8 mouse cellular contexts compared by ENCODE assay signal in genomic region chr1:135544504-135545146, GRCm38 (mm10).
DNase-seq lines count a peak whose midpoint lies in the region; ATAC-seq and TF ChIP-seq lines count a peak whose summit lies in the region.

No protein-coding gene starts in this region.

- H3K9me3 ChIP-seq in E14TG2a.4 (ENCODE audit: low read length): peaks cover 16% of the 10 kb centered on the region
- no peaks in the 10 kb centered on the region for H3K9me3 ChIP-seq in heart, embryonic 15.5 days (replicated peaks)
- no peaks in the 10 kb centered on the region for H3K9me3 ChIP-seq in lung, embryonic 14.5 days (ENCODE audit: low read depth, low read length)

- peak; percentile 44 for TF ChIP-seq CTCF in E14TG2a.4 (conservative IDR thresholded peaks at IDR 0.05; ENCODE audit: low read length)
- TF ChIP-seq CTCF in bone marrow, adult 2 months (IDR thresholded peaks at IDR 0.05; ENCODE audit: control insufficient read depth, insufficient read depth, low read length): peak; percentile 80
- peak; percentile 95 for TF ChIP-seq CTCF in lung, embryonic 14.5 days (IDR thresholded peaks at IDR 0.05; ENCODE audit: low read depth)

- H3K4me2 ChIP-seq in heart, embryonic 15.5 days: no peak overlapping the region
- no peak overlapping the region for H3K4me2 ChIP-seq in lung, embryonic 14.5 days

- no peak for ATAC-seq in heart, embryonic 15.5 days (replicated peaks; ENCODE audit: insufficient number of reproducible peaks, insufficient read depth, low FRiP score, low read depth)
- 0 out of 2 replicates have a peak, but pooled peaks have one; percentile 39 for ATAC-seq in lung, embryonic 14.5 days (ENCODE audit: insufficient read depth)
- ATAC-seq in neutrophil, adult 5-6 weeks (ENCODE audit: extremely low read depth, insufficient number of reproducible peaks, low FRiP score, poor library complexity, severe bottlenecking): 0 out of 2 replicates have a peak, but pooled peaks have one; percentile 28

- H3K27ac ChIP-seq in bone marrow, adult 2 months (ENCODE audit: control insufficient read depth, insufficient read depth, low read depth, low read length, poor library complexity): no peak overlapping the region
- H3K27ac ChIP-seq in heart, embryonic 15.5 days: 0 out of 2 replicates have a peak overlapping the region, but pooled peaks have one; percentile 35
- H3K27ac ChIP-seq in lung, embryonic 14.5 days (ENCODE audit: low read depth): no peak overlapping the region

- 0 out of 2 replicates have a peak, but pooled peaks cover 3% of the 10 kb centered on the region for H3K27me3 ChIP-seq in E14TG2a.4 (ENCODE audit: insufficient read depth, low read length)
- no peaks in the 10 kb centered on the region for H3K27me3 ChIP-seq in heart, embryonic 15.5 days
- no peaks in the 10 kb centered on the region for H3K27me3 ChIP-seq in lung, embryonic 14.5 days (ENCODE audit: insufficient read depth, low read length)

- no peaks in the 10 kb centered on the region for H3K36me3 ChIP-seq in E14TG2a.4 (ENCODE audit: insufficient read depth, low read length)
- H3K36me3 ChIP-seq in heart, embryonic 15.5 days: no peaks in the 10 kb centered on the region
- H3K36me3 ChIP-seq in lung, embryonic 14.5 days (ENCODE audit: insufficient read depth): no peaks in the 10 kb centered on the region

- peak; percentile 23 for DNase-seq in fat pad, adult 2 months (ENCODE audit: extremely low read depth, low read depth, low spot score)
- peak; percentile 50 for DNase-seq in large intestine, adult 2 months (ENCODE audit: low read depth, low spot score)
- DNase-seq in lung, embryonic 14.5 days: peak; percentile 97
- DNase-seq in thymus, postnatal 0 days (ENCODE audit: low spot score): peak; percentile 83

- WGBS in bone marrow, adult 2 months: 40% methylated on average over 16 of the region's 16 CpGs
- 36% methylated on average over 16 of the region's 16 CpGs for WGBS in heart, embryonic 15.5 days
- 38% methylated on average over 16 of the region's 16 CpGs for WGBS in large intestine, adult 2 months
- 43% methylated on average over 16 of the region's 16 CpGs for WGBS in lung, embryonic 14.5 days

- TF ChIP-seq POLR2A in bone marrow, adult 2 months (IDR thresholded peaks at IDR 0.05; ENCODE audit: borderline replicate concordance, control insufficient read depth, low read depth, low read length): no peak

- peaks cover 19% of the 10 kb centered on the region for H3K4me1 ChIP-seq in E14TG2a.4 (replicated peaks; ENCODE audit: low read depth, low read length)
- H3K4me1 ChIP-seq in bone marrow, adult 2 months (ENCODE audit: control insufficient read depth, insufficient read depth, low read length): no peaks in the 10 kb centered on the region
- H3K4me1 ChIP-seq in heart, embryonic 15.5 days (replicated peaks): peaks cover 50% of the 10 kb centered on the region
- peaks cover 7% of the 10 kb centered on the region; the same call in 1 of the 2 replicates for H3K4me1 ChIP-seq in lung, embryonic 14.5 days (ENCODE audit: insufficient read depth)

- H3K4me3 ChIP-seq in E14TG2a.4 (replicated peaks; ENCODE audit: low read length): no peak overlapping the region
- no peak overlapping the region for H3K4me3 ChIP-seq in bone marrow, adult 2 months (replicated peaks; ENCODE audit: control insufficient read depth, low read depth, low read length)
- no peak overlapping the region for H3K4me3 ChIP-seq in heart, embryonic 15.5 days
- no peak overlapping the region for H3K4me3 ChIP-seq in lung, embryonic 14.5 days (ENCODE audit: low read depth, low read length)

- H3K9ac ChIP-seq in heart, embryonic 15.5 days: no peak overlapping the region
- no peak overlapping the region for H3K9ac ChIP-seq in lung, embryonic 14.5 days

Comparison
In these comparisons a context has a peak if more than half of its experiments do, and no peak if none do; other contexts are left out.
1. CTCF ChIP-seq: peak in every context shown above with its lines; median percentile 95 in lung, embryonic 14.5 days; 80 in bone marrow, adult 2 months; 44 in E14TG2a.4.
2. DNase-seq: peak in every context shown above with its lines; median percentile 97 in lung, embryonic 14.5 days; 83 in thymus, postnatal 0 days; 50 in large intestine, adult 2 months; 23 in fat pad, adult 2 months.